Comparison of ENCODE assay signal across 14 mouse cellular contexts in the genomic region with DNA sequence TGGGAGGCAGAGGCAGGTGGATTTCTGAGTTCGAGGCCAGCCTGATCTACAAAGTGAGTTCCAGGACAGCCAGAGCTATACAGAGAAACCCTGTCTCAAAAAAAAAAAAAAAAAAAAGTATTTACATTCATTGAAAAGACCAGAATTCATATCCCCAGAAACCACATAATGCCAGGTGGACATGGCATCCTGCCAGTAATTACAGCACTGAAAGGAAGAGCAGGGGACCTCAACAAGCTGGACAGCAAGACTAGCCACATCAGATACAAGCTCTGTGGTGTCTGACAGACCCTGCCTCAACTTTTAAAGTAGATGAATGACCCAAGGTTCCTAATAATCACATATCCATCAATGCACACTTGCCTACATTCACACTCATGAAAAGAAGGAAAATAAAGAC.
"Had no signal": no experiment of that assay in that cellular context is flagged by ENCODE, and none has a peak within 500 bp of the region (broad histone marks: within the 10 kb centered on the region; RNA-seq: fewer than 3 reads in every experiment).

No protein-coding gene starts in this region.

- H3K27me3 ChIP-seq: midbrain, embryonic 12.5 days; midbrain, embryonic 15.5 days; neural tube, embryonic 12.5 days; stomach, embryonic 15.5 days had no signal

- ATAC-seq: midbrain, embryonic 15.5 days had no signal

- H3K4me3 ChIP-seq: midbrain, embryonic 10.5 days; midbrain, embryonic 12.5 days; midbrain, embryonic 15.5 days; neural tube, embryonic 12.5 days; stomach, embryonic 15.5 days had no signal

- H3K4me2 ChIP-seq: lung, embryonic 14.5 days; midbrain, embryonic 12.5 days; midbrain, embryonic 15.5 days; neural tube, embryonic 12.5 days; stomach, embryonic 15.5 days had no signal

- H3K9ac ChIP-seq: lung, embryonic 14.5 days; midbrain, embryonic 12.5 days; midbrain, embryonic 15.5 days; neural tube, embryonic 12.5 days; stomach, embryonic 15.5 days had no signal

- H3K9me3 ChIP-seq: midbrain, embryonic 10.5 days; midbrain, embryonic 12.5 days; midbrain, embryonic 15.5 days; neural tube, embryonic 12.5 days; stomach, embryonic 15.5 days had no signal

- H3K27ac ChIP-seq: midbrain, embryonic 10.5 days; midbrain, embryonic 12.5 days; midbrain, embryonic 15.5 days; neural tube, embryonic 12.5 days; stomach, embryonic 15.5 days; stomach, postnatal 0 days had no signal

- H3K4me1 ChIP-seq: midbrain, embryonic 10.5 days; midbrain, embryonic 12.5 days; midbrain, embryonic 15.5 days; neural tube, embryonic 12.5 days; stomach, embryonic 15.5 days had no signal

- DNase-seq: lung, adult 18-20 months; lung, embryonic 14.5 days; lung, postnatal 10 days; lung, postnatal 4 days; right cerebral cortex, postnatal 14 days; thymus, adult 2 months; thymus, postnatal 25 days; thymus, postnatal 4 days had no signal
